Mouse (Mus musculus) spleen, adult 2 months (tissue): Measurements from ENCODE around the gene Gm28043. TPM values are rescaled to one million over a fixed set of nuclear protein-coding genes. Genes with fewer than 3 reads are reported as not detected.
A peak's percentile ranks its signal among the peaks of the same experiment; 100 is the strongest.

Experiments
- DNase-seq, 2 experiments: peaks; one replicate each; pipeline versions ENCODE4 v3.0.0 to v3.0.0-alpha.2; 2012 to 2021; ENCODE audit warnings: low spot score in 2 of 2, low read depth in 1 of 2
- H3K27ac ChIP-seq: fragments of 200-500 bp; 2 replicates; pipeline ENCODE4 v1.5.1; 2012; ENCODE audit warnings: low read length, inconsistent platforms; ENCODE audit not compliant: insufficient read depth
- H3K27me3 ChIP-seq: fragments of 200-500 bp; 2 replicates; pipeline ENCODE4 v1.6.1; 2012; ENCODE audit warnings: mild to moderate bottlenecking, moderate library complexity, low read length, inconsistent platforms; ENCODE audit not compliant: control insufficient read depth, insufficient read depth
- H3K36me3 ChIP-seq: fragments of 200-500 bp; 2 replicates; pipeline ENCODE4 v1.6.1; 2012; ENCODE audit warnings: mild to moderate bottlenecking, low read length, inconsistent platforms; ENCODE audit not compliant: control insufficient read depth, insufficient read depth
- H3K4me1 ChIP-seq: fragments of 200-500 bp; 2 replicates; pipeline ENCODE4 v1.6.1; 2011; ENCODE audit warnings: inconsistent platforms; ENCODE audit not compliant: control insufficient read depth, insufficient read depth, insufficient read length
- H3K4me3 ChIP-seq: fragments of 200-500 bp; 2 replicates; pipeline ENCODE4 v1.5.1; 2011; ENCODE audit warnings: mild to moderate bottlenecking, inconsistent platforms; ENCODE audit not compliant: insufficient read depth, insufficient read length; ENCODE audit errors: extremely low read depth
- CTCF ChIP-seq: fragments of 200-500 bp; IDR thresholded peaks from 2 replicates; pipeline ENCODE4 v1.5.1; 2011; ENCODE audit warnings: mild to moderate bottlenecking, inconsistent platforms; ENCODE audit not compliant: insufficient read depth, insufficient read length, insufficient replicate concordance; ENCODE audit errors: extremely low read depth
- POLR2A ChIP-seq: fragments of 200-500 bp; IDR thresholded peaks from 2 replicates; pipeline ENCODE4 v1.6.1; 2011; ENCODE audit warnings: low read depth, low read length, inconsistent platforms
- WGBS: fragments of 180-500 bp; shearing (Covaris S2); methylation state at CpG from one replicate; pipeline ENCODE4 v1.1.7; 2018; 5-methylcytosine and 5-hydroxymethylcytosine counted together
- polyA plus RNA-seq: library from polyadenylated mRNA; depleted of rRNA; stranded (reverse); fragments of >200 nt; gene quantifications from 2 replicates; pipeline ENCODE4 v1.2.3, GENCODE M21; 2012

Gene Gm28043
- polyA plus RNA-seq, 1 experiment: 1.3 TPM

DNA sequence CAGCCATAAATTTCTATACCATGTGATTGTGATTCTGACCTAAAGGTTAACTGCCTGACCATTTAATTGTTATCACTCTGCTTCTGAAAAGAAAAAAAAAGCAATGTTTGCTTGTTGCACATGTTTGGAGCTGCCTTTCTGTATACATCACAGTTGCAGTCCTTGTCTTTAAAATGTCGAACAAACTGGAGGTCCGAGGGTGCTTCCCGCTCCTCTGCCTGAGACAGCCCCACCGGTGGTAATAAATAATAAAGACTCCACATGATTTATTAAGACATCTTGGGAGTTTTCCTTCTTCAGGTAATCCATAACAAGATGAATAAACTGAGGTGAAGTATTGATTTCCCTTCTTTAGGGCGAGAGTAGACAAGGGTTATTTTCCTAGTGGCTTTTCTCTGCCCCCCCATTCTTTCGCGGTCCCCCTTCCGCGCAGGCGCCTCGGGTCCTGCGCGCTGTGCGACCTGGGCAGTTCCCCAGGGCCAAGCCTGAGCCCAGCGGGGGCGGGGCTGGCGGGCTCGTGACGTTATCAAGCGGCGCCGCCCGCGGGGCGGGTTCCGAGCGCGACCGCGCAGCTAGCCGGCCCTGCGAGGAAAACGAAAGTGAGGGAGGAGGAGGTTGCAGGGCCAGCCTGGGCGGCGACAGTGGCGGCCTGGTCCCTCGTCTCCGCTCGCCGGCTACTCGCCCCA lies 45.5 kb downstream of the Gm28043 start, which contains the start of gene Cmtr1:
TSS of gene Cmtr1 (plus strand) at position 520 of the 686 bp plus-strand sequence.
- Histone ChIP-seq H3K36me3 (0 out of 2 replicates have a peak, but pooled peaks cover 6% of the 10 kb centered on the region), H3K4me1 (peaks cover 2% of the 10 kb centered on the region; the same call in 1 of the 2 replicates), H3K4me3 (peak within 1 kb of the TSS; percentile 98), H3K27me3 (no peaks in the 10 kb centered on the region; the same call in 1 of the 2 replicates), H3K27ac (peak within 1 kb of the TSS; percentile 94)
- peak; percentile 87 to 96 for DNase-seq
- WGBS: 1% methylated on average over 34 of the region's 41 CpGs
- peak; percentile 84 for TF ChIP-seq POLR2A
- no peak for TF ChIP-seq CTCF

DNA sequence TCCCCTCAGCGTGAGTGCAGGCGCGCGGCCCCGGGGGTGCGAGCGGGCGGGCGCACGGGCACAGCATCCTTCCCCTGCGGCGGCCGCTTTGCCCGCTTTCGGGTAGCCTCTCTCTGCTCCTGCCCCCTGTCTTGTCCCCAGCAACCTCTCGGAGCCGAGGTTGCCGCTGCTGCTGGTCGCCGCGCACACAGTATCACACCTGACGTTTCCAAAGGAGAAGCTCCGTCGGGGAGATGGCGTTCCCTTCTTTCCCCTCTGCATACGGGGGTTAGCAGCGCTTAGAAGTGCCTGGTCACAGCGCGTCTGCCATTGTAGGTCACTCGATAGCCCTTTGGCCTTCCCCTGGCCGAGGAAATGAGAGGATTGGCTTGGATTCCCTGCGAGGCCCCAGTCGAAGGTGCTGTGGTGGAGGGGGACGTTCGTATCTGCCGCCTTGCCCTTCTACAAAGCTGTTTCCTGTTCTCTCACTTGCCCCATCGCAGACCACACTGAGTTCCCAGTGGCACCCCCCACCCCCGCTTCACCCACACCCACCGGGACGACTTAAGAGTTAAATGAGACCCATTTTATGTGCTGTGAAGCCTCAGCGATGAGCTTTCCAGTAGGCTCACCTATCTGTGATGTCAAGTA lies 46.2 kb downstream of the Gm28043 start:
- Histone ChIP-seq H3K36me3 (peaks cover 7% of the 10 kb centered on the region; the same call in 1 of the 2 replicates), H3K4me1 (peaks cover 2% of the 10 kb centered on the region; the same call in 1 of the 2 replicates), H3K27me3 (no peaks in the 10 kb centered on the region; the same call in 1 of the 2 replicates), H3K27ac (peak overlapping the region; percentile 94), H3K4me3 (peak overlapping the region; percentile 98)
- no peak for DNase-seq
- TF ChIP-seq CTCF (no peak), POLR2A (no peak)
- WGBS: under 1% methylated on average over 30 of the region's 41 CpGs

DNA sequence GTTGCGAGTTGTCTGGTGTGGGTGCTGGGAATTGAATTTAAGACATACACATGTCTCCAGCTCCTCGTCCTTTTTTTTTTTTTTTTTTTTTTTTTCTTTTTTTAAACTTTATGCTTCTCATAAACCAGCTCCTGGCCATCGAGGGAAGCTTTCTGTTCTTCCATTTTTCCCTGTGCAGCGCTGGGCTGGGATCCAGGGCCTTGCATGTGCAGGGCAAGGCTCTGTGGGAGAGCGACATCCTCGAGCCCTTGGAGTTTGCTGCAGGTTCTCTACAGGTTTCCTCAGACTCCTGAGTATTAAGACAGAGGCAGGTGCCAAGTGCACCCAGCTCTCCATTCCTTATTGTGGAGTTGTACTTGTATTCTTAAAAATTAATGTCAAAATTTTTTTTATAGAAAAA lies 47.5 kb downstream of the Gm28043 start:
- DNase-seq: no peak
- no peak overlapping the region for H3K4me3 ChIP-seq
- H3K36me3 ChIP-seq: peaks cover 11% of the 10 kb centered on the region
- 89% methylated on average over 6 of the region's 6 CpGs for WGBS
- TF ChIP-seq CTCF (no peak), POLR2A (no peak)
- peaks cover 2% of the 10 kb centered on the region; the same call in 1 of the 2 replicates for H3K4me1 ChIP-seq
- H3K27me3 ChIP-seq: no peaks in the 10 kb centered on the region; the same call in 1 of the 2 replicates
- no peak overlapping the region for H3K27ac ChIP-seq

DNA sequence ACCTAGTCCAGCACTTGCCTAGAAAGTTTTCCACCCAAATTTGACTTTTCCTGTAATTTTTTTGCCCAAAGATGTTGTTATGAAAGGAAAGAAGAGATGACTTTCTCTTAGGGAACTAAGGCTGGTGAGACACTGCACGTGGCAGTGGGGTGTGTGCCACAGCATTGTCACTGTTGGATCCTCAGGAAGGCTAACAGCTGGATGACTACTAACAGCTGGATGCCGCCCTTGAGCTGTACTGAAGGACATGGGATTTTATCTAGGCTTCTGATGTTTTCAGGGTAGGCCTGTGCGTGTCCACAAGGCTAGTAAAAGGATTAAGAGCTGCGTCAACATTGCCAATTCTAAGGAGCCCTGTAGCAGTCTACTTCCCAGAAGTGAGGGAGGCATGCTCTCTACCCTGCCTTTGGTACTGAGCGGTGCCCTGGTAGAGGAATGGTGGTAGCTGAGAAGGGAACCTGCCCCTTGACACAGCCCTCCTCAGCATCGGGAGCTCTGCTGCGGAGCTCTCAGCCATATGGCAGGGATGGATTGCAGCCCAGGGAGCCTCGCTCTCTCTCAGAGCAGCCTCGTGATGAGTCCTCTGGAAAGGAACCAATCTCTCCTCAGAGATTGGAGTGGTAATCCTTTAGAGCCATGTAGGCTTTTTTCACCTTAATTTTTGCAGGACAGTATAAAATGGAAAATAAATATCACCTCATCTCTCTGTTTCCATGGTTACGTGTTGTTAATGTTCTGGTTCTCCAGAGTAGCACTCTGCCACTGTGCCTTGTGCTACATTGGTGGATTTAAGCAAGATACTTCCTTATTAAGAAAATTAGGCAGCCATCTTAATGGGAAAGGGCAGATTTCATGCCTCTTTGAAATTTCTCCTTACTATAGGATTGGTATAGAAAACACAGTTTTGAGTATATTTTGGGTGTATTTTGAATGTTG lies 53.6 kb downstream of the Gm28043 start:
- TF ChIP-seq CTCF: no peak
- TF ChIP-seq POLR2A: no peak
- peaks cover 17% of the 10 kb centered on the region for H3K36me3 ChIP-seq

DNA sequence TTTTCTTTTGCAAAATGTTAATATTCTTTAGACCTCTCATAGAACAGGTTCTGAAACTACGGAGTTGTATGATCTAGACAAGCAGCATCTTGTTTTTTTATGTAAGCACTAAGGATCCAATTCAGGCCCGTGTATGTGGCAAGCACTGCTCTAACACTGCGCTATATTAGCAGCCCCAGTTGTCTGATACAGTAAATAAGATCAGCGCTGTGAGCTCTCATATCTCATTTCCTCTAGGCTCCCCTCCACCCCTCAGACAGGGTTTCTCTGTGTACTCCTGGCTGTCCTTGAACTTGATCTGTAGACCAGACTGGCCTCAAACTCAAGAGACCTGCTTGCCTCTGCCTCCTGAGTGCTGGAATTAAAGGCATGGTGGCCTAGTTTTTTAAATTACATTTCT lies 54.4 kb downstream of the Gm28043 start:
- peaks cover 15% of the 10 kb centered on the region for H3K36me3 ChIP-seq
- H3K27ac ChIP-seq: no peak overlapping the region
- TF ChIP-seq CTCF (no peak), POLR2A (no peak)
- DNase-seq: no peak
- 90% methylated on average over 4 of the region's 4 CpGs for WGBS
- H3K4me1 ChIP-seq: no peaks in the 10 kb centered on the region; the same call in 1 of the 2 replicates
- no peaks in the 10 kb centered on the region for H3K27me3 ChIP-seq
- H3K4me3 ChIP-seq: no peak overlapping the region

More for the DNA sequence above, 53.6 kb downstream of the Gm28043 start:
- H3K4me1 ChIP-seq: no peaks in the 10 kb centered on the region; the same call in 1 of the 2 replicates
- no peak overlapping the region for H3K4me3 ChIP-seq
- no peak for DNase-seq
- 95% methylated on average over 10 of the region's 10 CpGs for WGBS
- H3K27me3 ChIP-seq: no peaks in the 10 kb centered on the region
- H3K27ac ChIP-seq: no peak overlapping the region

DNA sequence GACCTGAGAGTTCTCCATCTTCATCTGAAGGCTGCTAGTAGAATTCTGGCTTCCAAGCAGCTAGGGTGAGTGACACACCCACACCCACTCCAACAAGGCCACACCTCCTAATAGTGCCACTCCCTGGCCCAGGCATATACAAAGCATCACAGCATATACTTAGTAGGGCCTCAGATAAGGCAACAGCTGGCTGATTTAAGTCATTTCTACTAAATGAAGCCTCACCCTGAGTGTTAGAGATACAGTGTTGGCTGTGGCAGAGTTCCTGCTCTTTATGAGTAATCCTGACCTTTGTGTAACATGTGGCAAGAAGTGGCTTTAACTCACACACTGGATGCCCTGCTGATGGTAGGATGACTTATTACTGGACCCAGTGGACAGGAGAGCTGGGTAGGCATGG lies 55.3 kb downstream of the Gm28043 start:
- H3K36me3 ChIP-seq: peaks cover 17% of the 10 kb centered on the region
- no peak for TF ChIP-seq CTCF
- TF ChIP-seq POLR2A: no peak
- H3K4me1 ChIP-seq: no peaks in the 10 kb centered on the region; the same call in 1 of the 2 replicates
- no peak overlapping the region for H3K27ac ChIP-seq
- DNase-seq: no peak
- no peaks in the 10 kb centered on the region for H3K27me3 ChIP-seq
- H3K4me3 ChIP-seq: no peak overlapping the region
